Mouse (Mus musculus): ENCODE measurements around the gene Scnm1. TPM values are rescaled to one million over a fixed set of nuclear protein-coding genes. Genes with fewer than 3 reads are reported as not detected.
A peak's percentile ranks its signal among the peaks of the same experiment; 100 is the strongest.

The Scnm1 gene
- total and polyA plus RNA-seq, 3 experiments: 50.5 to 59.2 (median 53.1) TPM

DNA sequence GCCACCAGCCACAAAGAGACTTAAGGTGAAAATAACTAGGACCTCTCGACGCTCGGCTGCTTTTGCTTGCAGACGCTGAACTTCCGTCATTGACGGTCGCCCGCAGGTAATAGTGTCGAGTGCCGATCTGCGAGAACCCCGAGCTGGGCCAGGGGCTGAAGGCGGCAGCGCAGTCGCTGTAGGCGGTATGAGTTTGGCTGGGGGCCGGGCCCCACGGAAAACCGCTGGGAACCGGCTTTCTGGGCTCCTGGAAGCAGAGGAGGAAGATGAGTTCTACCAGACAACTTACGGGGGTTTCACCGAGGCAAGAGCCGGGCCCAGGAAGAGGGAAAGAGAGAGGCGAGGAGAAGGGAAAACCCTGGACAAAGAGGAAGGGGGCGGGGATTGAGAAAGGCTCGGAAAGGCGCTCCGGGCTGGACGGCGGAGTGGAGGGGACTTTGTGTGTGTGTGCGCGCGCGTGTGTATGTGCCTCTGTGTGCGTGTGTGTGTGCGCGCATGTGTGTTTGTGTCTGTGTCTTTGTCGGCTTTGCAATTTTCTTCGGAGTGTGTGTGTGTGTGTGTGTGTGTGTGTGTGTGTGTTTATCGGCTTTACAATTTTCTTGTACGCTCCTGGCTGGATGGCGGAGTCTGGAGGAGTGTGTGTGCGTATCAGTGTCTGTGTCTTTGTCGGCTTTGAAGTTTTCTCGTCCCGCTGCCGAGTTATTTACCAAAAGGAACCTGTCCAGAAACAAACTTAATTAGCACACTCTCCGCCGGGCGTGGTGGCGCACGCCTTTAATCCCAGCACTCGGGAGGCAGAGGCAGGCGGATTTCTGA, 22.7 kb downstream of the Scnm1 start, which contains the start of gene Vps72:
Gene Vps72, plus strand, starts transcription at position 112 of the 816 bp plus-strand sequence.
- Histone ChIP-seq H3K9ac (ENCODE audit: insufficient read depth, low read depth) (peak within 1 kb of the TSS; percentile 88), H3K9me3 (replicated peaks; ENCODE audit: low read length) (no peaks in the 10 kb centered on the region), H3K4me2 (ENCODE audit: insufficient read depth, low read depth, poor library complexity, severe bottlenecking) (peak within 1 kb of the TSS; percentile 47), H3K79me2 (replicated peaks; ENCODE audit: control insufficient read depth, extremely low read depth, insufficient read depth, poor library complexity, severe bottlenecking) (peaks cover 8% of the 10 kb centered on the region), H3K36me3 (replicated peaks in 1 of 2; ENCODE audit: control insufficient read depth in 1 of 2, insufficient read depth in 1 of 2, low read length in 1 of 2) (peaks cover 0 to 23% of the 10 kb centered on the region in 2 experiments), H3K4me3 (replicated peaks in 1 of 3; ENCODE audit: low read depth in 2 of 3, low read length in 2 of 3, poor library complexity in 1 of 3) (peak within 1 kb of the TSS; percentile 73 to 79 (median 74)), H3K27ac (ENCODE audit: insufficient read depth, low read depth) (peak within 1 kb of the TSS; percentile 50; the same call in 1 of the 2 replicates), H3K4me1 (ENCODE audit: control insufficient read depth in 1 of 2, insufficient read depth in 2 of 2) (peaks cover 0 to 20% of the 10 kb centered on the region in 2 experiments; a peak in 2 of 4 replicates), H3K27me3 (replicated peaks) (no peaks in the 10 kb centered on the region)
- DNase-seq (ENCODE audit: extremely low read depth): peak; percentile 90
- in situ Hi-C loops (cut with MboI; ENCODE audit: low pct_ligation_motif_present, low pct_unique_long_range_greater_than_20kb, low sequenced_read_pairs) (no loop called here), dilution Hi-C loops (cut with MboI; ENCODE audit: extremely low pct_ligation_motif_present, extremely low pct_unique_long_range_greater_than_20kb, low sequenced_read_pairs) (no loop called here)
- TF ChIP-seq HCFC1 (IDR thresholded peaks at IDR 0.05; ENCODE audit: low read depth, low read length) (peak; percentile 94), NRF1 (IDR thresholded peaks at IDR 0.05; ENCODE audit: low read depth, low read length) (peak; percentile 75), USF1 (IDR thresholded peaks at IDR 0.05; ENCODE audit: low read depth, low read length) (no peak), E2F4 (IDR thresholded peaks at IDR 0.05; ENCODE audit: insufficient replicate concordance, low read depth, low read length) (no peak), KAT2A (IDR thresholded peaks at IDR 0.05; ENCODE audit: insufficient replicate concordance, low read length) (peak; percentile 83; the same call in 1 of the 2 replicates), ZKSCAN1 (IDR thresholded peaks at IDR 0.05; ENCODE audit: borderline replicate concordance, low read depth, low read length) (no peak), GABPA (IDR thresholded peaks at IDR 0.05; ENCODE audit: insufficient replicate concordance, low read depth, low read length) (no peak; the same call in 1 of the 2 replicates), MAFK (IDR thresholded peaks at IDR 0.05; ENCODE audit: insufficient replicate concordance, low read length) (no peak), TCF12 (IDR thresholded peaks at IDR 0.05; ENCODE audit: low read depth, low read length) (peak; percentile 63), RAD21 (IDR thresholded peaks at IDR 0.05; ENCODE audit: low read depth, low read length) (no peak), MAX (IDR thresholded peaks at IDR 0.05; ENCODE audit: low read length) (peak; percentile 58; the same call in 1 of the 2 replicates), JUN (IDR thresholded peaks at IDR 0.05; ENCODE audit: insufficient read depth, low read depth, low read length) (no peak), JUND (conservative IDR thresholded peaks at IDR 0.05; ENCODE audit: low read depth, low read length) (no peak), TBP (conservative IDR thresholded peaks at IDR 0.05; ENCODE audit: low read depth, low read length) (peak; percentile 72; the same call in 1 of the 2 replicates), POLR2A (IDR thresholded peaks at IDR 0.05; ENCODE audit: low read depth, low read length) (peak; percentile 82), MYC (IDR thresholded peaks at IDR 0.05; ENCODE audit: low read depth, low read length) (peak; percentile 59; the same call in 1 of the 2 replicates), PAX5 (IDR thresholded peaks at IDR 0.05; ENCODE audit: low read length) (no peak), UBTF (IDR thresholded peaks at IDR 0.05; ENCODE audit: low read depth, low read length) (no peak), SMC3 (IDR thresholded peaks at IDR 0.05; ENCODE audit: low read depth, low read length) (no peak), MEF2A (IDR thresholded peaks at IDR 0.05; ENCODE audit: borderline replicate concordance, low read depth, low read length) (peak; percentile 65; the same call in 1 of the 2 replicates), NELFE (IDR thresholded peaks at IDR 0.05; ENCODE audit: low read depth, low read length) (peak; percentile 75), BHLHE40 (IDR thresholded peaks at IDR 0.05; ENCODE audit: low read depth, low read length) (peak; percentile 68; the same call in 1 of the 2 replicates), CHD2 (IDR thresholded peaks at IDR 0.05; ENCODE audit: low read length) (peak; percentile 37; the same call in 1 of the 2 replicates), ELF1 (IDR thresholded peaks at IDR 0.05; ENCODE audit: low read depth, low read length) (peak; percentile 96), ZMIZ1 (IDR thresholded peaks at IDR 0.05; ENCODE audit: low read depth, low read length) (no peak), ETS1 (conservative IDR thresholded peaks at IDR 0.05; ENCODE audit: low read depth, low read length) (no peak), MAZ (IDR thresholded peaks at IDR 0.05; ENCODE audit: low read depth, low read length) (no peak), EP300 (IDR thresholded peaks at IDR 0.05; ENCODE audit: low read length) (no peak), MXI1 (IDR thresholded peaks at IDR 0.05; ENCODE audit: low read depth, low read length) (peak; percentile 67), CHD1 (IDR thresholded peaks at IDR 0.05; ENCODE audit: low read depth, low read length) (0 out of 2 replicates have a peak, but pooled peaks have one; percentile 60), RCOR1 (conservative IDR thresholded peaks at IDR 0.05; ENCODE audit: low read depth, low read length) (no peak), IRF4 (IDR thresholded peaks at IDR 0.05; ENCODE audit: low read depth, low read length) (peak; percentile 53; the same call in 1 of the 2 replicates), SIN3A (IDR thresholded peaks at IDR 0.05; ENCODE audit: low read length) (peak; percentile 100)

Measured in CH12.LX (cell line).